Mouse (Mus musculus) lung, postnatal 10 days (tissue): Measurements from ENCODE around the gene Arpc3.
A peak's percentile ranks its signal among the peaks of the same experiment; 100 is the strongest.
"Not testable (repeated sequence)": the region's sequence is repeated elsewhere in the genome, so short reads cannot be mapped to it uniquely, and the experiment has no call there.

ENCODE experiments used
- DNase-seq: peaks from one replicate; pipeline ENCODE4 v3.0.0; 2021

Arpc3 gene

DNA sequence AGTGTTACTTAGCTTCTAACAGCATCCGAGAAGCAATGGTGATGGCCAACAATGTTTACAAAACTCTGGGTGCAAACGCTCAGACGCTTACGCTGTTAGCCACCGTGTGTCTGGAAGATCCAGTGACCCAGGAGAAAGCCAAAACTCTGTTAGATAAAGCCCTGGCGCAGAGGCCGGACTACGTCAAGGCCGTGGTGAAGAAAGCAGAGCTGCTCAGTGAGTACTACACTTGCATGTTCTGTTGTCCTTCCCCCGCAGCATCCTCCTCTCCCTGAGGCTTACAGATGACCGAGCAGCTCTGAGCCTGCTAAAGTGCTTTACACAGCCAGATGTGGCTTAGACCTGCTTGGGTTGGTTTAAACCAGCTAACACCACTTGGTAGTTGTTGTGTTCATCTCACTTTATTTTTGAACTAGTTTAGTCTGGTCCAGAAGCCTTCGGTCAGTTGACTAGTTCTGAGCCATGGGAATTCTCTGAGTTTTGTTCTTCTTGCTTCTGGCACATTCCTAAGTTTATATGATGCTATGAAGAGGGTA is 48.5 kb downstream of the Arpc3 start:
- DNase-seq: peak; percentile 66

DNA sequence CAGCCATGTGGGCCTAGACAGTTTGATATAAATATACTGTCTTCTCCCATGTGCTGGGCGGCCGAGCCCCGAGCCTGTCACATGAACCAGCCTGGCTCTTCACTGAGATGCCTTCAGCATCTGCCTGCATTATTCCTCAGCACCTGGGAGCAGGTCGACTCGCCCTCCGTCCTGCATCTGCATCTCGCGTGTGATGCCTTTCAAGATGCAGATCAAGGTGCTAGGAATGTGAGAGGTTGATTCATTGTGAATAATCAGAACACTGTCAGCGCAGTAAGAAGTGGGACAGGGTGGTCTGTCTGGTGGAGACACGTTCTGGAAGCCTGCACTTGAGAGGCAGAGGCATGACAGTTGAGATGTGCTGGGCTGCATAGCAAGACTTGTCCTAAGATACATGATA is 52.8 kb downstream of the Arpc3 start:
- no peak for DNase-seq

DNA sequence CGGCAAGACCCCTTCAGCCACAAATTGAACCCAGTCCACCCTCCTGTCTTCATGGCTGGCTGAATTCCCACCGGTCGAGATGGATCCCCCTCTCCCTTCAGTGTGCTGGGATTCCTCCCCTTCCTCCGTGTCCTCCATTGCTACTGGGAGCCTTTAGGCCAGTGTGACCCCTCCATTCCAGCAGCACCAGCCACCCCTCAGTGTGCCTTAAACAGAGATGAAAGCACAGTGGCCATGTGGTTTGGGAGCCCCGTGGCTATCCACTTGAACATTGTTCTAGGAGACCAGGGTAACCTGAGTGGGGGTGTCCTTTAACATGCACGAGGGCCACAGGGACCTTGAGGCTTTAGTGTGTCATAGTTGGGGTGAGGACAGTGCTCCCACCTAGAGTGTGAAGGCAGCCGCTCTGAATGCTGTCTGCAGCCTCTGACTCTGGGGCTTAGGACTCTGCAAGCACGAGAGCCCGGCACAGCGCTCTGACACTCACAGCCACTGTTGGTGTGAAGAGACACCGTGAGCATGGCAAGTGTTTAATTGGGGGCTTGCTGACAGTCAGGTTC is 53.5 kb downstream of the Arpc3 start:
- no peak for DNase-seq

DNA sequence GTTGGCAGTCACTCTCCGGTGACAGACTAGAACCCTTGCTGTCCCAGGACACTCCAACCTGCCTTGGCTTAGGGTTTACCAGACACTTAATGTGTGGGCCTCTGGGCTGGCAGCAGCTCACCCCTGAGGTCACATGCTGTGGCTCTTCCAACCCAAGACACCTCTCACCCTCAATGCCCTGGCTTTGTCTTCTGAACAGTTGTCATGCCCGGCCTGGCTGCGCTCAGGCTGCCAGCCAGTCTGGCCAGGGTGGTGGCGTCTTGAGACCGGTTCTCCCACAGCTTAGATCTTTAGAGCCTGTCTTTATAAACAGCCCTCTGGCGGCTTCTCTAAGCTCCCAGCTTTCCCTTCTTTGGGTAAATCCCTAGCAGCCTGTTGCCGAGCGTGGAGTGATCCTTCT is 56.2 kb downstream of the Arpc3 start:
- peak; percentile 54 for DNase-seq

DNA sequence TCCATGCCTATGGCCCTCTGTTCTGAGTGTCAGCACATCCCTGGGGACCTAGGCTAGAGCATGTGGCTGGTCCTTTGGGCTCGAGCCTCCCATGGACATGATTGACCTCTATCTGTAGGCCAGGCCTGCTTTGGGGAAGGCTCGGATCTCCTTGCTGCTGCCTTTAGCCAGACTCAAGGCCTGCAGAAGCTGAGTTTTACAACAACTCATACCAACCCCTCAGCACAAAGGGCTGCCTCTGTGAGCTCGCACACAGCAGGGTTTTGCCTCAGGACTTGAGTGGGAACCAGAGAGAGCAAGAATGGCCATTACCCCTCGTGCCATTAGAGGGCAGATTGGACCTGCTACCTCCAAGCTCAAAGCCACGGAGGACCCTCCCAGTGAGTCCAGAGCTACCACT is 57.2 kb downstream of the Arpc3 start:
- no peak for DNase-seq

DNA sequence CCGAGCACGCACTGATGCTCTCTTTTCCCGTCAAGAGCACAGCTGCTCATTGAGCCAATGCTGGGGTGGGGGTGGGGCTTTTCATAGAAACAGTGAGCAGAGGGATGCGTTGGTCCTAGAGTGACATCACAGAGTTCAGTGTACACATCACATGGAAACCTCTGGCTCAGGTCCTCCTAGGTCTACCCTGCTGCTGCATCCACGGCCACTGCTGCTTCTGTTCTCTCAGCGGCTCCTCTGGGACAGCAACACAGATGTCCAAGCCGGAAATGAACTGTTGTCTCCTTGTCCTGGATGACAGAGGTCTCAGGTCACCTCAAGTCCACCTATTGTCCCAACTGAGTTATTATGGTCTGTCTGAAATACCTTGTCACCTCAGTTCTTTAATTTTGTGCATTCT is 58.3 kb downstream of the Arpc3 start:
- DNase-seq: no peak

DNA sequence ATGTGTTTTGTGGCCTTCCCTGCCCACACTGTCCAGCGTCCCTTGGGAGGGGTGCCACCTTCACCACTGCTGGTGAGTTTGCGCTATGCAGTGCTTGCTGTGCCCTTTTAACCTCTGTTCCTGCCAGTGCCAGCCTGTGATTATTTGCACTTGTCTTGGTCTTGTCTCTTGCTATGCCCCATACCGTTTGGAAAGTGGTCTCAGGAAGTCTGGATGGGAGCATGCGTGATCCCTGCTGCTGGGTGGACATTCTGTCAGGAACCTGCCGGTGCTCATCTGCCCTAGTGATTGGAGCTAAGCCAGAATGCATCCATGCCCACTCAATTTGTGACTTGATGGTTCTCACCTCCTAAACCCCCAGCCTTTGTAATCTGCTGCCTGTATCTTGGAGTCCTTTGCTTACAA is 59.2 kb downstream of the Arpc3 start:
- no peak for DNase-seq

DNA sequence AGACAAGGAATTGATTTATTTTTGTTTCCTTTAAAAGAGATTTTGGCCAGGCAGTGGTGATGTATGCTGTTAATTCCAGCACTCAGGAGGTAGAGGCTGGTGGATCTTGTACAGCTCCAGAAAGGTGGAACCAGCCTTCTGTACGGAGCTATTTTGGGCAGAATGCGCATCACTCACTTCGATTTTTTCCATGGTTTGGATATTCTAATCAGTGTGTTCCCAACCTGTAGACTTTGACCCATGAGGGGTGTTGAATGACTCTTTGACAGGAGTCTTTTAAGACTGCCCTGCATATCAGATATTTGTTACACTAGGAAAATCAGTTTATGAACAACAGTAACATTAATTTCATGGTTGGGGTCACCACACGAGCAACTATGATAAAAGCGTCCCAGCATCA is 59.6 kb downstream of the Arpc3 start:
- DNase-seq: no peak

DNA sequence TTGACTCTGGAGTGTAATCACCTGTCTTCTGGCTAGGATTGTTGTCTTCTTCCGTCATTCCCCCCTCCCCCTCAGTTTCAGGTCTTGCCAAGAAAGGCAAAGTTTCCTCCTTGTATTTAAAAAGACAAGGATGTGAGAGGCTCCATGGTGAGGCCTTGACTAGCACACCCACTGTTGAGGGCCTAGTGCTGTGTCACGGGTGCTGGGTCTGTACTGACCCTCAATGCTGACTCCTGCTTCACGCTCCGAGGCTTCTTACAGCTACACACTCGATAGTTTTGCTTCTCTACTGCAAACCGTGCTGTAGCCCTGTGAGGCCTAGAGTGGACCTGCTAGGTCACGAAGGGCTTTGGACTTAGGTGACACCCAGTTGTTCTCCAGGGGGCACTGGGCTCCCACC is 60.5 kb downstream of the Arpc3 start:
- DNase-seq: no peak

DNA sequence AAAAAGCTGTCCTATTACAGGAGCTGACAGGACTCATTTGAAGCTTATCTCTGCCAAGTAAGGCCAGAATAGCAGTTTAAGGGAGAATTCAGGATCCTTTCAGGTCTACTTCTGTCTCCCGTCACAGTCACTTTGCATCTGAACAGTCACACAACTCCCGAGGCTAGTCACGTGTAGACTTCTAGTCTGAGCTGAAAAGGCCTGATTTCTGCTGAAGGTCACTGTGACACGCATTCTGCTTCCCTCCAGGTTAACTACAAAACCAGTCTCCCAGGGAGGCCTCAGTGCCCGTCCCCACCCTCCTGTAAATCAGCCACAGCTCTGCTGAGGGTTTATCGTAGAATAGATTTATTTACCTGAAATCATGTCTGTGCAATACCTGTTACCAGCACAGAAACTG is 61.5 kb downstream of the Arpc3 start:
- DNase-seq: no peak

DNA sequence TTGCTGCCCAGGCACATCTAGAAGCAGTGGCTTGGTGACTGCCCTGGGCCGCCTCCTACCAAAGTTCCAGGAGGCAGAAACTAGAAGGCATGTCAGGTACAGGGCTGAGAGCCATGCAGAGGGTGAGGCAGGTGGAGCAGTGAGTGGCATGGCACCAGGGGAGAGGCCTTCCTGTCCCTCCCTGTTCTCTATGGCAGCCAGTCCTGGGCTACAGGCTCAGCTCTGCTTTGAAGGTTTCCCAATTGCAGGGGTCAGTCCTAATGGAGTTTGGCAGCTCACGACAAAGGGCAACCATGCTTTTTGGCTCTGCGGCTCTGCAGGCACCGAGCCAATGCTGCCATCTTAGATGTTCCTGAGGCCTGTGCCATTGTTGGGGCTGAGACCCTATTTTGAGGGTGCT is 62.8 kb downstream of the Arpc3 start:
- DNase-seq: no peak

DNA sequence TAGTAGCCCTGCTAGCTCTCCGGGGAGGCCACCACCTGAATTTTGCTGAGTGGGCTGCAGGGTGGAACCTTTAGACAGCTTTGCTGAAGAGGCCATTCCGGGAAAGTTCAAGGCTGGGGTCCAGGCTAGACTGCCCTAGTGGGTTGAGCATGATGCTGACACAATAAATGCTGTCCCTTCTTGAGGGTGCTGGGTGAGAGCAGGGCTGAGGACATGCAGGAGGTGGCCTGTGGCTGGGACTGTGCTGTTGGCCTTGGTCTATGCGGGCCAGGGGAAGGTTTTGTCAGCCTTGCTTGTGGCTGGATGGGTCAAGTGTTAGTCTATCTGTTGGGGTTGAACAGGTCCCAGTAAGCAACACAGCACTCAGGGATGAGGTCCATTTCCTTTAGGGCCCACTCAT is 63.2 kb downstream of the Arpc3 start:
- no peak for DNase-seq

DNA sequence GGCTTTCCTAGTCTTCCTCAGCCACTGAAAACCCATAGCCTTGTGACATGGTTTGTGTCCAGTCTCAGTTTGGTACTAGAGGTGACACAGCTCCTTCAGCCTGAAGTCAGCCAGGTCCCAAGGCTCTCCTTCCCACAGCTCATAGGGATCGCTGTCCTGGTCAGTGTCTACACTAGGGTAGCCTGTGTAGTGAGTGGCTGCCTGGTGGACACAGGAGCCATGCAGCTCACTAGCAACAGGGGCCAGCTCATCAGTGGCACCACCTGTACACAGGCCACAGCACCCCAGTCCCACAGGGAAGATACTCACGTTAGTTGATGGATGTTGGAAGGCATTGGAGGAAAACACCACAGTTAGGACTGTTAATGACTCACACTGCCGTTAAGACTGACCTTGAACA is 63.9 kb downstream of the Arpc3 start:
- no peak for DNase-seq

DNA sequence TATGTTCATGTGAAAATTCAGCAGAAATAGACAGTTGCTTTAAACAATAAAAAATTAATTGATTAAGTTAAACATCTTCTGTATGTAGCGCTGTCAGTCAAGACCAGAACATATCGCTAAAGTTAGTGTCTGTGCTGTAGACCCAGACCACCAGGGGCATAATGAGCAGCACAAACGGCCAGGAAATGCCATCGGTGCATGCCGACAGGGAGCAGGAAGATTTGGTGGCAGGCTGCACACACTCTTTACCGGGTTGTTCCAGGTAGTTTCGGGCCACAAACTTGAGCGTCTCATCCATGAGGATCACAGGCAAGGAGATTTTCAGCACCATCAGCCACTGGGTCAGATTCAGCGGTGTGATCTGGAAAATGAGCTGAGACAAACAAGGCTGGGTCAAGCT is 65.4 kb downstream of the Arpc3 start:
- not testable (repeated sequence) for DNase-seq

DNA sequence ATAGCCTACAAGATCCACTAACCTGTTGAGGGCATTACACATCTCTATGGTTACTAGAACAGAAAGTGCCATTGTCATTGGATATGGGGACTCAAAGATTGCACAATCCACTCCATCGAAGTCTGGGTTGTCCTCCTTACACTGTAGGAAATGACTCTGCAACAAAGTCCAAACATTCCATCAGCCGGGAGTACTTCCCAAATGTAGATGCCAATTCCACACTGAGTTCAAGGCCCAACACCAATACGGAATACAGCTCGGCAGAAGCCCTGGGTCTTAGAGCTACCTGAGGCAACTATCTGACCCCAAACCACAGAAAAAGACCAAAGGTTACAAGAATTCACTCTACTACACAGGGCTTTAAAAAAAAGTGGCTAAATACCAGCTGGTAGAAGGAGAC is 66.4 kb downstream of the Arpc3 start:
- DNase-seq: no peak

DNA sequence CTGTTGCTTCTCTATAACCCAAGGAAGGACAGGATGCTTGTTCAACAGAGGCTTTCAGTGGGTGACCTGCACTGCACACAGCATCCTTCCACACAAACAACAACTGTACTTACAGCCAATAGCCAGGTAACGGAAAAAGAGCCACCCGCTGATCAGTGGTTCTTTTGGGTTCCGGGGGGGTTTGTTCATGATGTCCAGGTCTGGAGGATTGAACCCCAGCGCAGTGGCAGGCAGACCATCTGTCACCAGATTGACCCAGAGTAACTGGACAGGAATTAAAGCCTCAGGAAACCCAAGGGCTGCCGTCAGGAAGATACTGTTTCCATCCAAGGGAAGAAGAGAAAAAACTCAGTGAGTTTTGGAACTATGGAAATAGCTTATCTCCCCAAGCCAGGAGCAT is 67.7 kb downstream of the Arpc3 start:
- no peak for DNase-seq

DNA sequence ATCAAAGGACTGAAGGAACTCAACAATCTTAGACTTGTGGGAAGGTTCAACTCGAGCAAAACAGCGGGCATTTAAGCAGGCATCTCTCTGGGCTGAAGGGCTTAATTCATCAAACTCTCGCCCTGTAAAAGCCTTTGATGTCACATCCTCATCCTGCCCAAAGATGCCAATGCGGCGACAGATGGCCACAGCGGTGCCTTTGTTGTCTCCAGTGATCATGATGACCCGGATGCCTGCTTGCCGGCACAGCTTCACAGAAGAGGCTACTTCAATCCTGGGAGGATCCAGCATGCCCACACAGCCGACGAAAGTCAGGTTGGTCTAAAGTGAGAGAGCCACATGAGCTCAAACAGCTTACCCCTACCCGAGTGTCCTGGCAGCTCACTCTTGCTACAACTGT is 69.0 kb downstream of the Arpc3 start:
- DNase-seq: no peak

DNA sequence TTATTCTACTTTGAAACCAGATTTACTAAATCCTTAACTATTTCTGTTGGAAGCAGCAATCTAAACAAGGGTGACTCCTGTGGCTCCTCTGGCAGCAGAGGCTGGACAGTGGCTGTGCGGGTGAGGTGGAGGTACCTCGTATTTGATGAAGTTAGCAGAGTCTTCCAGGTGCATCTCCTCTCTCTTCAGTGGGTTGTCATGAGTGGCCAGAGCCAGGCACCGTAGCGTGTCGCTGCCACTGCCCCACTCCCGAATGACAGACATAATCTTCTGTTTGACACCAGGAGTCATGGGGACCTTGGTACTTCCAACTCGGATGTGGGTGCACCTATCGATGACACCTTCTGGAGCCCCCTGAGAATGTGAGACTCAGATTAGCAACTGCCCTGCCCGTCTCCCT is 69.8 kb downstream of the Arpc3 start:
- DNase-seq: no peak
